8 mouse cellular contexts compared by ENCODE assay signal in the genomic region with DNA sequence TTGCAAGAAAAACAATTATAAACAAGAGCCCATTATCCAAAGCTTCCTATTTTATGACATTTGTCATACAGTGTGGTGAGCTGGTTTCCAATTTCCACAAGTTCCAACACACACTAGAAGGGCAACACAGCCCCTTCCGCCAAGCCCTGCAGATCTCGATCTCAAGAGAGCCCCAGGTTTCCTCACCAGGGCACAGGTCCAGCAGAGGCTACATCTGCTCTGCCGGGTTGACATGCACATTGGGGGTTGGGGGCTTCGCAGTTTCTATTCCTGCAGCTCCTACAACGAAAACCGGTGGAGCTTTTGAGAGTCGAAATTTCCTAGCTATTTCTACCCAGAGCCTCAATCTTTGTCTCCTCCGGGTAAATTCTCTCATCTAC. TPM values are rescaled to one million over a fixed set of nuclear protein-coding genes. Genes with fewer than 3 reads are reported as not detected.
DNase-seq lines count a peak whose midpoint lies in the region; ATAC-seq and TF ChIP-seq lines count a peak whose summit lies in the region.

No protein-coding gene starts in this region.

- WGBS in forebrain, embryonic 13.5 days = 8% methylated on average over 8 of the region's 8 CpGs
- WGBS in hindbrain, embryonic 14.5 days = 4% methylated on average over 8 of the region's 8 CpGs
- WGBS in liver, embryonic 14.5 days (ENCODE audit: insufficient replicate concordance) = 6% methylated on average over 8 of the region's 8 CpGs
- WGBS in neural tube, embryonic 15.5 days = 3% methylated on average over 8 of the region's 8 CpGs

- DNase-seq in left cerebral cortex, adult 2 months (ENCODE audit: extremely low spot score in 1 of 2, low spot score in 2 of 2) = peak in 1 of 2 experiments; percentile 30
- no peak for DNase-seq in left cerebral cortex, adult 11 months (ENCODE audit: low spot score)
- peak; percentile 42 for DNase-seq in adrenal gland, postnatal 25 days
- DNase-seq in hindbrain, embryonic 14.5 days (ENCODE audit: low spot score) = no peak
- DNase-seq in liver, embryonic 14.5 days (ENCODE audit: low read depth in 3 of 3, low spot score in 3 of 3) = no peak
- no peak for DNase-seq in spleen, adult 12 weeks (ENCODE audit: low spot score)

- no peak for ATAC-seq in forebrain, embryonic 13.5 days
- no peak for ATAC-seq in hindbrain, embryonic 14.5 days (ENCODE audit: low FRiP score)
- no peak for ATAC-seq in liver, embryonic 14.5 days (ENCODE audit: insufficient read depth)
- no peak for ATAC-seq in neural tube, embryonic 15.5 days (ENCODE audit: low FRiP score)

- peaks cover 14% of the 10 kb centered on the region for H3K4me1 ChIP-seq in forebrain, embryonic 13.5 days
- peaks cover 13% of the 10 kb centered on the region; the same call in 1 of the 2 replicates for H3K4me1 ChIP-seq in hindbrain, embryonic 14.5 days (replicated peaks; ENCODE audit: control insufficient read depth, insufficient read depth, low read length)
- peaks cover 0 to 11% of the 10 kb centered on the region in 2 experiments; a peak in 2 of 4 replicates for H3K4me1 ChIP-seq in liver, embryonic 14.5 days (replicated peaks; ENCODE audit: control insufficient read depth in 2 of 2, insufficient read depth in 2 of 2, low read length in 1 of 2)
- peaks cover 13% of the 10 kb centered on the region for H3K4me1 ChIP-seq in neural tube, embryonic 15.5 days

- no peaks in the 10 kb centered on the region for H3K27me3 ChIP-seq in forebrain, embryonic 13.5 days
- H3K27me3 ChIP-seq in hindbrain, embryonic 14.5 days (ENCODE audit: control insufficient read depth, insufficient read depth, low read length) = no peaks in the 10 kb centered on the region
- H3K27me3 ChIP-seq in liver, embryonic 14.5 days (ENCODE audit: control insufficient read depth, insufficient read depth, low read length) = no peaks in the 10 kb centered on the region
- no peaks in the 10 kb centered on the region for H3K27me3 ChIP-seq in neural tube, embryonic 15.5 days (replicated peaks)

- H3K4me2 ChIP-seq in forebrain, embryonic 13.5 days = peak overlapping the region; percentile 68
- H3K4me2 ChIP-seq in hindbrain, embryonic 14.5 days (replicated peaks) = peak overlapping the region; percentile 81
- peak overlapping the region; percentile 74 for H3K4me2 ChIP-seq in liver, embryonic 14.5 days (ENCODE audit: low read depth)
- H3K4me2 ChIP-seq in neural tube, embryonic 15.5 days = peak overlapping the region; percentile 84

- H3K36me3 ChIP-seq in forebrain, embryonic 13.5 days (ENCODE audit: poor library complexity, severe bottlenecking) = no peaks in the 10 kb centered on the region
- no peaks in the 10 kb centered on the region for H3K36me3 ChIP-seq in hindbrain, embryonic 14.5 days (replicated peaks; ENCODE audit: control insufficient read depth, insufficient read depth)
- H3K36me3 ChIP-seq in liver, embryonic 14.5 days (replicated peaks; ENCODE audit: control insufficient read depth, insufficient read depth, low read depth) = no peaks in the 10 kb centered on the region
- H3K36me3 ChIP-seq in neural tube, embryonic 15.5 days = no peaks in the 10 kb centered on the region

- intact Hi-C loops in left cerebral cortex, adult 2 months (cut with DNase I) = loop anchor here (2.0 to 10.0 kb wide), 4 partner anchors 21 to 609 kb away; partner anchors contain the start of genes Herc6, Vmn1r4 and Vopp1

- peak overlapping the region; percentile 83 for H3K27ac ChIP-seq in left cerebral cortex, adult 2 months
- no peak overlapping the region for H3K27ac ChIP-seq in forebrain, embryonic 13.5 days
- H3K27ac ChIP-seq in hindbrain, embryonic 14.5 days = peak overlapping the region; percentile 76
- H3K27ac ChIP-seq in liver, embryonic 14.5 days = no peak overlapping the region
- peak overlapping the region; percentile 89 for H3K27ac ChIP-seq in neural tube, embryonic 15.5 days (replicated peaks)

- H3K9me3 ChIP-seq in forebrain, embryonic 13.5 days (replicated peaks) = no peaks in the 10 kb centered on the region
- H3K9me3 ChIP-seq in hindbrain, embryonic 14.5 days (ENCODE audit: control insufficient read depth, low read length) = no peaks in the 10 kb centered on the region
- no peaks in the 10 kb centered on the region for H3K9me3 ChIP-seq in liver, embryonic 14.5 days (ENCODE audit: control insufficient read depth, low read length)
- no peaks in the 10 kb centered on the region for H3K9me3 ChIP-seq in neural tube, embryonic 15.5 days (replicated peaks)

- TF ChIP-seq CTCF in left cerebral cortex, adult 2 months (IDR thresholded peaks at IDR 0.05) = no peak
- no peak for TF ChIP-seq CTCF in liver, embryonic 14.5 days (IDR thresholded peaks at IDR 0.05; ENCODE audit: low read depth)

- H3K9ac ChIP-seq in forebrain, embryonic 13.5 days = peak overlapping the region; percentile 79
- peak overlapping the region; percentile 83 for H3K9ac ChIP-seq in hindbrain, embryonic 14.5 days
- H3K9ac ChIP-seq in liver, embryonic 14.5 days (replicated peaks) = no peak overlapping the region
- H3K9ac ChIP-seq in neural tube, embryonic 15.5 days (replicated peaks) = peak overlapping the region; percentile 80

- H3K4me3 ChIP-seq in left cerebral cortex, adult 2 months = peak overlapping the region; percentile 86
- peak overlapping the region; percentile 67 for H3K4me3 ChIP-seq in forebrain, embryonic 13.5 days
- peak overlapping the region; percentile 71 for H3K4me3 ChIP-seq in hindbrain, embryonic 14.5 days (replicated peaks; ENCODE audit: low read length)
- H3K4me3 ChIP-seq in liver, embryonic 14.5 days (ENCODE audit: insufficient read depth in 1 of 2, low read depth in 2 of 2, low read length in 2 of 2) = peak overlapping the region; percentile 60 to 95
- peak overlapping the region; percentile 82 for H3K4me3 ChIP-seq in neural tube, embryonic 15.5 days (replicated peaks)

- no peak for TF ChIP-seq EP300 in liver, embryonic 14.5 days (IDR thresholded peaks at IDR 0.05; ENCODE audit: low read depth)

RNA-seq across cellular contexts. Expression of gene Ppm1k, which starts 1.0 kb away (rescaled TPM):
- 10 to 100 TPM; 77.1 to 78.1 TPM for total RNA-seq in left cerebral cortex, adult 2 months (2021)
- 40.9 and 59.4 TPM in 2 replicates for total RNA-seq in adrenal gland, postnatal 25 days (2021)
- polyA plus RNA-seq in forebrain, embryonic 13.5 days (2015; fragmentation: Nextera tagmentation; extraction: Ambion mirVana) = 6.5 and 6.6 TPM in 2 replicates
- polyA plus RNA-seq in hindbrain, embryonic 14.5 days (2014; fragmentation: Nextera tagmentation; extraction: Ambion mirVana) = 6.2 and 8.3 TPM in 2 replicates
- polyA plus RNA-seq in liver, embryonic 14.5 days (2012; rRNA removed) = 1.6 and 4.5 TPM in 2 replicates
- 2.8 and 3.3 TPM in 2 replicates for polyA plus RNA-seq in liver, embryonic 14.5 days (2014; fragmentation: Nextera tagmentation; extraction: Ambion mirVana)
- 7.2 and 7.5 TPM in 2 replicates for polyA plus RNA-seq in neural tube, embryonic 15.5 days (2015; fragmentation: Nextera tagmentation; extraction: Ambion mirVana)

RNA-seq across cellular contexts. Expression of gene Herc6, which starts 46.6 kb away (rescaled TPM):
- 10 to 100 TPM; 12.4 to 18.6 TPM for total RNA-seq in left cerebral cortex, adult 2 months (2021)
- total RNA-seq in adrenal gland, postnatal 25 days (2021) = 14.6 and 19.4 TPM in 2 replicates
- polyA plus RNA-seq in forebrain, embryonic 13.5 days (2015; fragmentation: Nextera tagmentation; extraction: Ambion mirVana) = 2.6 and 3.6 TPM in 2 replicates
- polyA plus RNA-seq in hindbrain, embryonic 14.5 days (2014; fragmentation: Nextera tagmentation; extraction: Ambion mirVana) = 0.64 and 0.78 TPM in 2 replicates
- polyA plus RNA-seq in liver, embryonic 14.5 days (2012; rRNA removed) = 1.3 and 2.3 TPM in 2 replicates
- 2.7 and 3.7 TPM in 2 replicates for polyA plus RNA-seq in liver, embryonic 14.5 days (2014; fragmentation: Nextera tagmentation; extraction: Ambion mirVana)
- 1.5 and 3.7 TPM in 2 replicates for polyA plus RNA-seq in neural tube, embryonic 15.5 days (2015; fragmentation: Nextera tagmentation; extraction: Ambion mirVana)

Comparison
In these comparisons a context has a peak if more than half of its experiments do, and no peak if none do; other contexts are left out.
1. H3K27ac ChIP-seq: peak in left cerebral cortex, adult 2 months (single experiment), hindbrain, embryonic 14.5 days (single experiment) and neural tube, embryonic 15.5 days (single experiment); none in forebrain, embryonic 13.5 days (single experiment) and liver, embryonic 14.5 days (single experiment).
2. Peak in every context shown above with its lines, with median percentiles within 50 percentile points of each other: H3K4me3 ChIP-seq and H3K4me2 ChIP-seq.